Mouse (Mus musculus) midbrain, embryonic 16.5 days (tissue): Measurements from ENCODE around the gene BC048679. TPM values are rescaled to one million over a fixed set of nuclear protein-coding genes. Genes with fewer than 3 reads are reported as not detected.
"Not testable (repeated sequence)": the region's sequence is repeated elsewhere in the genome, so short reads cannot be mapped to it uniquely, and the experiment has no call there.

Experiments
- ATAC-seq: fragments of 200-750 bp; cut with Nextera tagmentation; 2 replicates; pipeline ENCODE4 v1.8.0; 2017; ENCODE audit warnings: moderate TSS enrichment
- H3K27ac ChIP-seq: fragments of 300-500 bp; sonication (generic); 2 replicates; pipeline ENCODE4 v1.5.1; 2014; ENCODE audit warnings: mild to moderate bottlenecking, low read length, mixed read lengths
- H3K27me3 ChIP-seq: fragments of 300-500 bp; sonication (generic); 2 replicates; pipeline ENCODE4 v1.6.1; 2014; ENCODE audit warnings: low read depth, low read length, mixed read lengths; ENCODE audit not compliant: control insufficient read depth, insufficient read depth
- H3K36me3 ChIP-seq: fragments of 300-500 bp; sonication (generic); 2 replicates; pipeline ENCODE4 v1.6.1; 2014; ENCODE audit warnings: mild to moderate bottlenecking, low read length, moderate library complexity, mixed read lengths; ENCODE audit not compliant: control insufficient read depth, insufficient read depth
- H3K4me1 ChIP-seq: fragments of 300-500 bp; sonication (generic); 2 replicates; pipeline ENCODE4 v1.6.1; 2014; ENCODE audit warnings: mild to moderate bottlenecking, low read length, mixed read lengths; ENCODE audit not compliant: control insufficient read depth, insufficient read depth
- H3K4me2 ChIP-seq: fragments of 300-500 bp; sonication (generic); 2 replicates; pipeline ENCODE4 v1.6.1; 2014; ENCODE audit warnings: mild to moderate bottlenecking, low read length, mixed read lengths
- H3K4me3 ChIP-seq: fragments of 300-500 bp; sonication (generic); 2 replicates; pipeline ENCODE4 v1.5.1; 2014; ENCODE audit warnings: low read depth, mild to moderate bottlenecking, low read length, moderate library complexity, mixed read lengths
- H3K9ac ChIP-seq: fragments of 300-500 bp; sonication (generic); 2 replicates; pipeline ENCODE4 v1.6.1; 2014; ENCODE audit warnings: low read depth, low read length, mixed read lengths
- H3K9me3 ChIP-seq: fragments of 300-500 bp; sonication (generic); replicated peaks from 2 replicates; pipeline ENCODE4 v1.6.1; 2014; ENCODE audit warnings: mild to moderate bottlenecking, low read length, mixed read lengths; ENCODE audit not compliant: control insufficient read depth, poor library complexity, severe bottlenecking
- WGBS: fragments of 180-500 bp; shearing (Covaris S2); extraction: QIAGEN DNeasy Blood & Tissue Kit; methylation state at CpG from one replicate; pipeline ENCODE4 v1.1.7; 2014; 5-methylcytosine and 5-hydroxymethylcytosine counted together
- polyA plus RNA-seq: library from polyadenylated mRNA; unstranded; fragments of >200 nt; fragmentation: Nextera tagmentation; extraction: Ambion mirVana; gene quantifications from 2 replicates; pipeline ENCODE4 v1.2.1, GENCODE M21; 2015

BC048679 gene
- polyA plus RNA-seq, 1 experiment from 2014 or later = not detected

DNA sequence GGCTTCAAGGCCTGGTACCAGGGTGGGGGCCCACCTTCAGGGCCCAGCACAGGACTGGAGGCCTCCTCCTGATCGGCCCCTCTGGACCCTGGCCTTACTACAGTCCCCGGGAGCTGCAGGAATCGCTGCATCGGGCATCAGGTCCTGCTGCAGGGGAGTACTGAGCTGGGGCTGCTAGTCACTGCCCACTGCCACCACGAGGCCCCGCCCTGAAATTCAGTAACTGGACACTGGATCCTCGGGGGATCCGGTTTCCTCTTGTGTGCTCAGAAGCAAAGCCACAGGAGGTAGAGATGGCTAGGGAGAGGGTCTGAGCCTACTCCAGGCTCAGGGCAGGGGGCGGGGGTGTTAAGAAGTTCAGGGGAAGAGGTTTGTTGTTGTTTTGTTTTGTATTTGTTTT is 8.4 kb downstream of the BC048679 start:
- Histone ChIP-seq H3K36me3 (peaks cover 4% of the 10 kb centered on the region), H3K9ac (no peak overlapping the region), H3K27ac (no peak overlapping the region), H3K4me3 (no peak overlapping the region), H3K4me1 (peaks cover 14% of the 10 kb centered on the region), H3K4me2 (no peak overlapping the region), H3K9me3 (no peaks in the 10 kb centered on the region), H3K27me3 (no peaks in the 10 kb centered on the region)
- 6% methylated on average over 9 of the region's 9 CpGs for WGBS
- ATAC-seq = no peak

DNA sequence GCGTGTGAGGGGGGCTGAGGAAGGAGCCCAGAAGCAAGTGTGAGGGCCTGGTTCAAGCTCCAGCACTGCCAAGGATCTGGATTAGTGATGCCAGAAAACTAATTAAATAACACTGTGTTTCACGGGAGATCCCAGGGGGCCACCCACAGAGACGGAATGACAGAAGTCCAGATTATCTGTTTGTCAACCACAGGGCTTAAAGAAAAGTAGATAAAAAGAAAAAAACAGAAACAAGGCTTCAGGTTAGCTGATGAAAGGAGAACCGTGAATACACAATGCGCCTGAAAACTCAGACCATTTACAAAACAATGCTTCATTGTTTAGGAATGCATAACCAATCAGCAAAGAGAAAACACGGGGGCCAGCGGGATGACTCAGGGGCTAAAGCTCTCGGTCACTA is 17.3 kb downstream of the BC048679 start:
- H3K36me3 ChIP-seq = peaks cover 23% of the 10 kb centered on the region
- H3K27me3 ChIP-seq = peaks cover 6% of the 10 kb centered on the region
- no peaks in the 10 kb centered on the region for H3K9me3 ChIP-seq
- ATAC-seq = no peak
- no peak overlapping the region for H3K9ac ChIP-seq
- H3K4me2 ChIP-seq = no peak overlapping the region
- 3% methylated on average over 8 of the region's 8 CpGs for WGBS
- no peaks in the 10 kb centered on the region for H3K4me1 ChIP-seq
- no peak overlapping the region for H3K4me3 ChIP-seq
- H3K27ac ChIP-seq = no peak overlapping the region

DNA sequence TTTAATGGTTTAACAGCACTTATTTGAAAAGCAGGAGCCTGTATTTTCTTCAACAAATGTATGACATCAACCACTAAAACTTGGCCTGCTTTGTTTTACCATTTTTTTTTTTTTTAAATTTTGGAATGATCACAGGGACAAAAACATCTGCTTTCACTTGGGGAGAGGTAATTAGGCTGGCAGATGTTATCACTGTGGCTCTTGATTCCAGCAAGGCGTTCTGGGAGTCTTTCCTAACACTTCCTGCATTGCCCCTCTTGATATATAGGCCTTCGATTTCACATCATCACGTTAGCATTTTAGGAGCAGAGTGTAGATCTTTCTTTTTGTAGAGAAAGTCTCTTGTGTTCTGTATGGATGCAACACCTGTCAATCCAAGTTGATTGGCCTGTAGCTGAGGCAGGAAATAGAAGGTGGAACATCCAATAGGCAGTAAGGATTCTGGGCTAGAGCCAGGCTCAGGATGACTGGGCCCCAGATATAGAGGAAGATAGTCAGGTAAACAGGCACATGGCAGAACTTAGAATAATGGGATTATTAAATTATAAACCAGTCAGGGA is 18.5 kb downstream of the BC048679 start:
- H3K27me3 ChIP-seq = peaks cover 6% of the 10 kb centered on the region
- no peak overlapping the region for H3K27ac ChIP-seq
- peaks cover 21% of the 10 kb centered on the region for H3K36me3 ChIP-seq
- no peaks in the 10 kb centered on the region for H3K4me1 ChIP-seq
- no peaks in the 10 kb centered on the region for H3K9me3 ChIP-seq
- WGBS = 82% methylated on average over 3 of the region's 3 CpGs
- no peak overlapping the region for H3K4me3 ChIP-seq
- no peak overlapping the region for H3K9ac ChIP-seq
- ATAC-seq = no peak
- H3K4me2 ChIP-seq = no peak overlapping the region

DNA sequence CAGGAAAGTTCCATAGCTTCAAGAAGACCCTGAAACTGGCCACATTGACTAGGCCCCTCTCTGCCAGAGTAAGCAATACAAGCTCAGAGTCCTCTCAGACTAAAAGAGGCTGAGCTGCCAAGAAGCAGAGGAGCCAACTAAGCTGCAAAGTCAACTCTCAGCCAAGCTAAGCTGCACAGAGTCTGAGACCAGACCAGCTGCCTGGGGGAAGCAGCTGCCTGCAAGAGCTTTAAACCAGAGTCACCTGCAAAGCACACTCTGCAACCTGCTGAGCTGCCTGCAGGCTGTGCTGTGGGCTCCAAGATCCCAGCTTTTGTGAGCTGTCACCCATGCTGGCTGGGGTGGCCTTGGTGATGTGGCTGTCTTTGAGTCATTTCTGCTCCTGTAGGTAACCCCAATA is 19.8 kb downstream of the BC048679 start:
- H3K36me3 ChIP-seq = peaks cover 15% of the 10 kb centered on the region
- not testable (repeated sequence) for ATAC-seq, H3K4me1 ChIP-seq, H3K4me3 ChIP-seq, H3K27ac ChIP-seq, H3K9me3 ChIP-seq, H3K4me2 ChIP-seq, H3K9ac ChIP-seq, H3K27me3 ChIP-seq

DNA sequence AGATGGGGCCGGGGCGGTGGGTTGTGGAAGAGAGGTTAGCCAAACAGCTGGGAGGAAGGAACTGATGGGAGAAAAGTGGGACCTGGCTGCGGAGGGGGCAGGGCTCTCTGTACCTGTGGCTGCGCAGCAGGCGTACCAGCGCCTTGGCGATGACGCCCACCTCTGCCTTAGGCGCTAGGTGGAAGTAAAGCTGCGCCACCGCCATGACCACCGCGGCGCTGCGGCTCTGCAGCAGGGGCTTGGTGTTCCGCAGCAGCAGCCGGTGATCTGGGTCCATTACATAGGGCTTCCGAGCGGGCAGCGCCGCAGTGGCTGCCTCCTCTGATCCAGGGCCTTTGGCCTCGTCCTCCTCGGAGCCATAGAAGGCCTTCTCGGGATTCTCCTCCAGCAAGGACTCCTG is 21.2 kb downstream of the BC048679 start:
- no peak; the same call in 1 of the 2 replicates for ATAC-seq
- Histone ChIP-seq H3K4me3 (no peak overlapping the region), H3K9ac (no peak overlapping the region), H3K27ac (no peak overlapping the region), H3K4me1 (no peaks in the 10 kb centered on the region), H3K4me2 (no peak overlapping the region), H3K27me3 (peaks cover 6% of the 10 kb centered on the region), H3K36me3 (peaks cover 13% of the 10 kb centered on the region), H3K9me3 (no peaks in the 10 kb centered on the region)
- WGBS = 9% methylated on average over 23 of the region's 24 CpGs

DNA sequence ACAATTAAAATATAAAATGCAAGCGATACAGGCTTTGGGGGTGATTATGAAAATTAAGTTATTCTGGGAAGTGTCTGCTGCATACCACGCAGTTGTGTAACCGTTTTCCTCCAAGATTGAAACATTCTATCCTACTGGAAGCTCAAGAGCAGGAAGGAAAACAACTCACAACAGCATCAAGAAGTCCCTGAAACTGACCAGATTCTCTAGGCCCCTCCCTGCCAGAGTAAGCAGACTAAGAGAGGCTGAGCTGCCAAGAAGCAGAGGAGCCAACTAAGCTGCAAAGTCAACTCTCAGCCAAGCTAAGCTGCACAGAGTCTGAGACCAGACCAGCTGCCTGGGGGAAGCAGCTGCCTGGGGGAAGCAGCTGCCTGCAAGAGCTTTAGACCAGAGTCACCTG is 22.9 kb downstream of the BC048679 start:
- WGBS = 86% methylated on average over 3 of the region's 3 CpGs
- Histone ChIP-seq H3K36me3 (peaks cover 16% of the 10 kb centered on the region), H3K9ac (no peak overlapping the region), H3K4me3 (no peak overlapping the region), H3K4me2 (no peak overlapping the region), H3K9me3 (no peaks in the 10 kb centered on the region), H3K27me3 (peaks cover 6% of the 10 kb centered on the region), H3K4me1 (no peaks in the 10 kb centered on the region), H3K27ac (no peak overlapping the region)
- ATAC-seq = no peak

DNA sequence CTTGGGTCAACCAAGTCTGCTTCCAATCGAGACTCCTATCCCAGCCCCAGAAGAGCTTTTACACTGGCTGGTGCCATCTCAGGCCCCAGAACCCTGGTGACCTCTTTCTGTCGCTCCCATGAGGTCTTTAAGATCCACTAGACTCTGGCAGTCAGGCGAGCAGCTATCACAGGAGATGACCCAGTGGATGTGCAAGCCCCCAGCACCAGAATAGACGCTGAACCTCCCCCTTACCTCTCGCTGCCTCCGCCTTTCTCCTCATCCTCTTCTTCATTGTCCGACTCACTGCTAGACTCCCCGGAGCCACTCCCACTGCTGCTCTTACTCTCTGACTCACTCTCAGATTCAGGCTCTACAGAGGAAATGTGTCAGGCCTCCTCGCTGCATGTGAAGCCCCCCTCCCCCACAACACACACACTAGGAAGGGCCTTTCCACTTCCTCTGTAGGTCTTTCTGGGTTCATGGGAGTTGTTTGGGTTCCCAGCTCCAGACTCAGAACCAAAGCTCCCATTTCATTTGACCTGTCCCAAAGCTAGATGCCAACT is 33.1 kb downstream of the BC048679 start:
- Histone ChIP-seq H3K27me3 (no peaks in the 10 kb centered on the region), H3K4me1 (no peaks in the 10 kb centered on the region), H3K27ac (no peak overlapping the region), H3K4me2 (no peak overlapping the region), H3K36me3 (peaks cover 28% of the 10 kb centered on the region), H3K4me3 (no peak overlapping the region), H3K9me3 (no peaks in the 10 kb centered on the region), H3K9ac (no peak overlapping the region)
- ATAC-seq = no peak
- 77% methylated on average over 9 of the region's 9 CpGs for WGBS

DNA sequence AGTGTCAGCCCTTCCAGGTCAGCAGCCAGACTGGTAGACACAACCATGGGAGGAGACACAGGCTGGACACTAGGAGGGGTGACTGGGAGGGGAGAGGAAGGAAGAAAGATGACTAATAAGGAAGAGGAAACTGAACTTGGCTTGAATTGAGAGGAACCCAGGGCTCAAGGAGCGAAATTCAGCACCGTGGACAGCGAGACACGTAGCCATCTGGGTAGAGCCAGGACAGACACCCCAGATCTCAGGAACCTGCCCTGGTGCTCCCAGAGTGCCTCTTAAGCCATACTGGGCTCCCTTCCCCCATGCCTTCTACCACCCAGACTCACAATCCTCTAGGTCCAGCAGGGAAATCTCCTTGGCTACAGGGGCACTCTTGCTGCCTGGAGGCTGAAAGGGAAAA is 34.0 kb downstream of the BC048679 start:
- no peaks in the 10 kb centered on the region for H3K27me3 ChIP-seq
- no peak for ATAC-seq
- H3K4me1 ChIP-seq = no peaks in the 10 kb centered on the region
- H3K4me3 ChIP-seq = no peak overlapping the region
- H3K27ac ChIP-seq = no peak overlapping the region
- no peaks in the 10 kb centered on the region for H3K9me3 ChIP-seq
- peaks cover 28% of the 10 kb centered on the region for H3K36me3 ChIP-seq
- H3K9ac ChIP-seq = no peak overlapping the region
- no peak overlapping the region for H3K4me2 ChIP-seq
- 3% methylated on average over 4 of the region's 4 CpGs for WGBS

DNA sequence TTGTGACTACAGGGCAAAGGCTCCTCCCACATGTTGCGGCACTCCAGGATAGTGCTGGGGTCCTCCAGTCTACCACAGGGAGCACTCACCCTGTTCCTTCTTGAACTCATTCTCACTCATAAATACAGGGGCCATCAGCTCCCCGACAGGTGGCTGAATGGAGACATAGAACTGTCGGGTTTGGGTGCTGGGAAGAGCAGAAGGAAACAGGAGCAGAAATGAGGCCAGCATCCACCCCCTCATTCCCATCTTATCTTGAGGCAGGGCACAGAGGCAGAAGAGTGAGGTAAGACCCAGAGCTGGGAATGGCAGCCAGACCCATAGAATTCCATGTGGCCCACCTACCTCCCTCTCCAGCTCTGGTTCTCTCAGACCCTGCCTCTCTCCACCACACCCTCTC is 35.3 kb downstream of the BC048679 start:
- no peaks in the 10 kb centered on the region for H3K9me3 ChIP-seq
- H3K36me3 ChIP-seq = peaks cover 26% of the 10 kb centered on the region
- H3K9ac ChIP-seq = no peak overlapping the region
- 0 out of 2 replicates have a peak, but pooled peaks cover 3% of the 10 kb centered on the region for H3K27me3 ChIP-seq
- no peak overlapping the region for H3K4me3 ChIP-seq
- no peak overlapping the region for H3K27ac ChIP-seq
- H3K4me2 ChIP-seq = no peak overlapping the region
- H3K4me1 ChIP-seq = no peaks in the 10 kb centered on the region
- WGBS = 88% methylated on average over 3 of the region's 3 CpGs
- no peak for ATAC-seq
